Mouse (Mus musculus) hindbrain, embryonic 14.5 days (tissue): ENCODE results near the gene Vmn2r18. TPM values are rescaled to one million over a fixed set of nuclear protein-coding genes. Genes with fewer than 3 reads are reported as not detected.
A peak's percentile ranks its signal among the peaks of the same experiment; 100 is the strongest.

Experiments used
- ATAC-seq: fragments of 200-750 bp; cut with Nextera tagmentation; 2 replicates; pipeline ENCODE4 v1.8.0; 2017; ENCODE audit warnings: moderate number of reproducible peaks, mild to moderate bottlenecking, moderate TSS enrichment, moderate library complexity; ENCODE audit not compliant: low FRiP score
- DNase-seq: peaks from one replicate; pipeline ENCODE4 v3.0.0-alpha.2; 2015; ENCODE audit warnings: low spot score
- H3K27ac ChIP-seq: fragments of 300-500 bp; sonication (generic); 2 replicates; pipeline ENCODE4 v1.5.1; 2014; ENCODE audit warnings: mild to moderate bottlenecking, moderate library complexity
- H3K27me3 ChIP-seq: fragments of 300-500 bp; sonication (generic); 2 replicates; pipeline ENCODE4 v1.6.1; 2014; ENCODE audit warnings: mild to moderate bottlenecking, low read length, mixed read lengths; ENCODE audit not compliant: control insufficient read depth, insufficient read depth
- H3K36me3 ChIP-seq: fragments of 300-500 bp; sonication (generic); replicated peaks from 2 replicates; pipeline ENCODE4 v1.6.1; 2014; ENCODE audit not compliant: control insufficient read depth, insufficient read depth
- H3K4me1 ChIP-seq: fragments of 300-500 bp; sonication (generic); replicated peaks from 2 replicates; pipeline ENCODE4 v1.6.1; 2014; ENCODE audit warnings: antibody characterized with exemption, low read length, mixed read lengths; ENCODE audit not compliant: control insufficient read depth, insufficient read depth
- H3K4me2 ChIP-seq: fragments of 300-500 bp; sonication (generic); replicated peaks from 2 replicates; pipeline ENCODE4 v1.6.1; 2014; ENCODE audit warnings: mild to moderate bottlenecking, moderate library complexity
- H3K4me3 ChIP-seq: fragments of 300-500 bp; sonication (generic); replicated peaks from 2 replicates; pipeline ENCODE4 v1.5.1; 2014; ENCODE audit warnings: mild to moderate bottlenecking, low read length
- H3K9ac ChIP-seq: fragments of 300-500 bp; sonication (generic); 2 replicates; pipeline ENCODE4 v1.6.1; 2014
- H3K9me3 ChIP-seq: fragments of 300-500 bp; sonication (generic); 2 replicates; pipeline ENCODE4 v1.6.1; 2016; ENCODE audit warnings: low read length; ENCODE audit not compliant: control insufficient read depth
- WGBS: fragments of 180-500 bp; shearing (Covaris S2); extraction: QIAGEN DNeasy Blood & Tissue Kit; methylation state at CpG from one replicate; pipeline ENCODE4 v1.1.7; 2014; 5-methylcytosine and 5-hydroxymethylcytosine counted together
- polyA plus RNA-seq: library from polyadenylated mRNA; unstranded; fragments of >200 nt; fragmentation: Nextera tagmentation; extraction: Ambion mirVana; gene quantifications from 2 replicates; pipeline ENCODE4 v1.2.1, GENCODE M21; 2014

The Vmn2r18 gene
- 0.07 TPM in 1 of 2 replicates, not detected in the other for polyA plus RNA-seq

GRCm38 (mm10) chr5:151605921-151606320 lies at the start of gene Vmn2r18:
Gene Vmn2r18 (minus strand): TSS chr5:151606021.
- no peak for DNase-seq
- WGBS, result 87% methylated on average over 3 of the region's 3 CpGs
- Histone ChIP-seq H3K27ac (no peak within 1 kb of the TSS), H3K4me2 (no peak within 1 kb of the TSS), H3K9me3 (no peaks in the 10 kb centered on the region), H3K4me3 (no peak within 1 kb of the TSS), H3K4me1 (no peaks in the 10 kb centered on the region), H3K36me3 (no peaks in the 10 kb centered on the region), H3K9ac (no peak within 1 kb of the TSS), H3K27me3 (no peaks in the 10 kb centered on the region)
- ATAC-seq, result no peak

- Histone ChIP-seq H3K4me1 (peaks cover 12% of the 10 kb centered on the region), H3K9ac (peak overlapping the region; percentile 76), H3K27ac (peak overlapping the region; percentile 81), H3K27me3 (no peaks in the 10 kb centered on the region), H3K4me2 (peak overlapping the region; percentile 72), H3K36me3 (peaks cover 32% of the 10 kb centered on the region), H3K9me3 (no peaks in the 10 kb centered on the region), H3K4me3 (peak overlapping the region; percentile 68; the same call in 1 of the 2 replicates)
- WGBS, result 66% methylated on average over 3 of the region's 3 CpGs
- ATAC-seq (no peak; the same call in 1 of the 2 replicates), DNase-seq (no peak)
Measured at GRCm38 (mm10) chr5:151651411-151651784, 45.6 kb upstream of the Vmn2r18 start.

- Histone ChIP-seq H3K4me2 (peak within 1 kb of the TSS; percentile 72), H3K9ac (peak within 1 kb of the TSS; percentile 76), H3K36me3 (peaks cover 38% of the 10 kb centered on the region), H3K27me3 (no peaks in the 10 kb centered on the region), H3K4me1 (peaks cover 12% of the 10 kb centered on the region), H3K27ac (peak within 1 kb of the TSS; percentile 81), H3K9me3 (no peaks in the 10 kb centered on the region), H3K4me3 (peak within 1 kb of the TSS; percentile 68)
- WGBS, result 1% methylated on average over 39 of the region's 42 CpGs
- ATAC-seq (peak; percentile 99), DNase-seq (peak; percentile 98)
Measured at GRCm38 (mm10) chr5:151650700-151651410, 45.0 kb upstream of the Vmn2r18 start, which contains the start of gene Rfc3. Gene Rfc3 (minus strand): TSS chr5:151651242.

GRCm38 (mm10) chr5:151644845-151645244 lies 39.0 kb upstream of the Vmn2r18 start:
- Histone ChIP-seq H3K27me3 (no peaks in the 10 kb centered on the region), H3K4me2 (no peak overlapping the region), H3K9ac (no peak overlapping the region), H3K36me3 (peaks cover 98% of the 10 kb centered on the region), H3K4me3 (no peak overlapping the region), H3K4me1 (peaks cover 7% of the 10 kb centered on the region), H3K27ac (no peak overlapping the region), H3K9me3 (no peaks in the 10 kb centered on the region)
- DNase-seq (no peak), ATAC-seq (no peak)
- 94% methylated on average over 7 of the region's 7 CpGs for WGBS

DNA sequence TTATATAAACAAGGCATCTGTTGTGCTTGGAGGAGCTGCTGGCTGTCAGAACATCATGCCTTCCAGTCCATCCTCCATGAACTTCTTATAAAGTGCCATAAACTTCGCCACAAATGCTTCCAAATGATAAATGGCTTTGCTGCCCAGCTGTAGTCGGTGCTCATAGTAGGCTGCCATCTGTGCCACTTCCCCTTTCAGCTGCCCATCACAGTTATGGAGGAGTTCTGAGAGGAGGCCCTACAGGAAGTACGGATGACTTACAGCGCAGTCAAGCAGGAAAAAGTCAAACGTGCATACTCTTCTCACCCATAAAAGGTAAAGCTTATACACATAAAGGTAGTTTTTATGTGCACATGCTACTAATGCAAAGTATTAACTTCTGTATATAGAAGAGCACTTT lies 37.0 kb upstream of the Vmn2r18 start:
- 92% methylated on average over 5 of the region's 5 CpGs for WGBS
- no peak for ATAC-seq
- no peaks in the 10 kb centered on the region for H3K4me1 ChIP-seq
- no peaks in the 10 kb centered on the region for H3K9me3 ChIP-seq
- no peak overlapping the region for H3K4me3 ChIP-seq
- no peaks in the 10 kb centered on the region for H3K27me3 ChIP-seq
- DNase-seq, result no peak
- H3K36me3 ChIP-seq, result peaks cover 81% of the 10 kb centered on the region
- no peak overlapping the region for H3K9ac ChIP-seq
- no peak overlapping the region for H3K4me2 ChIP-seq
- H3K27ac ChIP-seq, result no peak overlapping the region

DNA sequence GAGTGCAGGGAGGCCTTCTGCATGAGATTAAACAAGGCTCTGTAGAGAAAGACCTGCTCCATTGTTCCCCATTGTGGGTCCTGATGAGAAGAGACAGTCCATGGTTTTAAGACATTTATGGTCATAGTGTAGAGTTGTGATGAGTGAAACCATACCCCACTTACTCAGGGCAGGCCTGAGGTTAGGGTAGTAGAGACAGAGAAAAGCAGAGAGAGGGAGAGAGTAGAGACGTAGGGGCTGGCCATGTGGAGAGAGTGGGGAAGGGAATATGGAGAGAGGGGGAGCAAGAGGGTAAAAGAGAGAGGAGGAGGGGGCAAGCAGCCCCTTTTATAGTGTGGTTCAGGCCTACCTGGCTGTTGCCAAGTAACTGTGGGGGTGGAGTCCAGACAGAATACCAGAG lies 36.3 kb upstream of the Vmn2r18 start:
- no peak overlapping the region for H3K9ac ChIP-seq
- no peaks in the 10 kb centered on the region for H3K27me3 ChIP-seq
- peaks cover 73% of the 10 kb centered on the region for H3K36me3 ChIP-seq

GRCm38 (mm10) chr5:151601696-151602095 lies 4.1 kb downstream of the Vmn2r18 start:
- no peak overlapping the region for H3K4me3 ChIP-seq
- no peak overlapping the region for H3K4me2 ChIP-seq
- H3K36me3 ChIP-seq, result no peaks in the 10 kb centered on the region
- ATAC-seq, result no peak
- DNase-seq, result no peak
- no peak overlapping the region for H3K27ac ChIP-seq
- 65% methylated on average over 1 of the region's 1 CpGs for WGBS
- no peaks in the 10 kb centered on the region for H3K9me3 ChIP-seq
- no peaks in the 10 kb centered on the region for H3K27me3 ChIP-seq
- no peak overlapping the region for H3K9ac ChIP-seq
- H3K4me1 ChIP-seq, result no peaks in the 10 kb centered on the region

More for the DNA sequence above, 36.3 kb upstream of the Vmn2r18 start:
- no peak overlapping the region for H3K4me3 ChIP-seq
- no peak overlapping the region for H3K27ac ChIP-seq
- WGBS, result 100% methylated on average over 1 of the region's 1 CpGs
- no peak overlapping the region for H3K4me2 ChIP-seq
- ATAC-seq (0 out of 2 replicates have a peak, but pooled peaks have one; percentile 31), DNase-seq (no peak)
- H3K4me1 ChIP-seq, result no peaks in the 10 kb centered on the region
- no peaks in the 10 kb centered on the region for H3K9me3 ChIP-seq

Other genes starting within 250 kb of the Vmn2r18 start
- gene Gm42906, start 177.9 kb downstream of the Vmn2r18 start, polyA plus RNA-seq, result not detected in 2 replicates
- gene Rfc3, start 45.2 kb upstream of the Vmn2r18 start, polyA plus RNA-seq, result 66.6 and 67.0 TPM in 2 replicates